Mouse (Mus musculus) heart, adult 2 months (tissue): ENCODE results near the gene Hras.

Experiments
- CTCF ChIP-seq: fragments of 200-600 bp; IDR thresholded peaks from 2 replicates; pipeline ENCODE4 v1.8.1; 2022; ENCODE audit warnings: antibody characterized with exemption, mild to moderate bottlenecking, moderate library complexity
- EP300 ChIP-seq: fragments of 200-500 bp; IDR thresholded peaks from 2 replicates; pipeline ENCODE4 v1.6.1; 2011; ENCODE audit warnings: low read depth, low read length, control low read depth; ENCODE audit not compliant: insufficient read depth
- POLR2A ChIP-seq: fragments of 200-500 bp; IDR thresholded peaks from 2 replicates; pipeline ENCODE4 v1.6.1; 2011; ENCODE audit warnings: mild to moderate bottlenecking, low read depth, low read length, control low read depth; ENCODE audit not compliant: insufficient read depth

DNA sequence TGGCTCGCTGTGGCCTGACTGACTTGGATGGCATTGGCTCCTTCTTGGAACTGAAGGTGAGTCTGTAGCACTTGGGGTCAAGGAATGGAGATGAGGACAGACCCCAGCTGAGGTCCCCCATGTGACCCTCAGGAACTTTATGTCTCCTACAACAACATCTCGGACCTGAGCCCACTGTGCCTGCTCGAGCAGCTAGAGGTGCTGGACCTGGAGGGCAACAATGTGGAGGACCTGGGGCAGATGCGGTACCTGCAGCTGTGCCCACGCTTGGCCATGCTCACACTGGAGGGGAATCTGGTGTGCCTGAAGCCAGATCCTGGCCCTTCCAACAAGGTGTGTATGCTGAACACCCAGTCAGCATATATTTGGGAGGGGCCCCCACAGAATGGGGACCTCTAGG is 11.7 kb upstream of the Hras start:
- TF ChIP-seq EP300 (no peak), POLR2A (no peak), CTCF (no peak)
